ENCODE assay signal across 8 mouse cellular contexts in the genomic region with DNA sequence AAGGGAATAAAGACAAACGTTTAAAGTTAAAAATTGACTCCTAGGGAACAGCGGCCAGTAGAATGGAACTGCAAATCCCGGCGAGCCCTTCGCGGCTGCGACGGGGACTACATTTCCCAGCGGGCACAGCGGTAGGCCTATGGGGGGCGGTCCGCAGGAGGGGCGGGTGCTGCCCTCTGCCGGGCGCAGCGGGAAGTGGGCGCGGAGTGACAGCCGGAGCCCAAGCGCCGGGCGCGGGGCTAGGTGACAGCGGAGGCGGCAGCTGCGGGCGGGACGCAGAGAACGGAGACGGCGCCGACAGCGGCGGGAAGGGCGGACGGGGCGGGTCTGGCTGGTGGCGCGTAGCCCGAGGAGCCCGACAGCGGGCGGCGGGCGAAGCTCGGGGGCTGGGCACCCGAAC. TPM values are rescaled to one million over a fixed set of nuclear protein-coding genes. Genes with fewer than 3 reads are reported as not detected.
DNase-seq lines count a peak whose midpoint lies in the region; ATAC-seq lines count a peak whose summit lies in the region.

TSS of gene Tfeb (plus strand) at position 175 of the 400 bp plus-strand sequence.

- peaks cover 7% of the 10 kb centered on the region for H3K4me1 ChIP-seq in embryonic facial prominence, embryonic 11.5 days (ENCODE audit: control insufficient read depth, insufficient read depth, low read length)
- peaks cover 19% of the 10 kb centered on the region for H3K4me1 ChIP-seq in midbrain, embryonic 11.5 days (ENCODE audit: control insufficient read depth, insufficient read depth, low read length)

- peak within 1 kb of the TSS; percentile 68 for H3K4me3 ChIP-seq in embryonic facial prominence, embryonic 11.5 days (ENCODE audit: low read depth, low read length)
- H3K4me3 ChIP-seq in midbrain, embryonic 11.5 days (ENCODE audit: low read depth, low read length) = peak within 1 kb of the TSS; percentile 52

- H3K36me3 ChIP-seq in embryonic facial prominence, embryonic 11.5 days (replicated peaks; ENCODE audit: control insufficient read depth, insufficient read depth, low read depth, low read length) = no peaks in the 10 kb centered on the region
- H3K36me3 ChIP-seq in midbrain, embryonic 11.5 days (ENCODE audit: control insufficient read depth, insufficient read depth, low read length) = no peaks in the 10 kb centered on the region

- intact Hi-C loops in left cerebral cortex, postnatal 4 days (cut with DNase I) = no loop called here

- peaks cover 16% of the 10 kb centered on the region for H3K27me3 ChIP-seq in embryonic facial prominence, embryonic 11.5 days (ENCODE audit: control insufficient read depth, insufficient read depth, low read length)
- peaks cover 25% of the 10 kb centered on the region for H3K27me3 ChIP-seq in midbrain, embryonic 11.5 days (ENCODE audit: control insufficient read depth, insufficient read depth, low read length)

- H3K9me3 ChIP-seq in embryonic facial prominence, embryonic 11.5 days (replicated peaks; ENCODE audit: control insufficient read depth, low read length) = no peaks in the 10 kb centered on the region
- no peaks in the 10 kb centered on the region for H3K9me3 ChIP-seq in midbrain, embryonic 11.5 days (ENCODE audit: control insufficient read depth, low read length)

- no peak within 1 kb of the TSS for H3K27ac ChIP-seq in embryonic facial prominence, embryonic 11.5 days (replicated peaks; ENCODE audit: low read depth, low read length)
- H3K27ac ChIP-seq in midbrain, embryonic 11.5 days (ENCODE audit: low read depth, low read length) = no peak within 1 kb of the TSS

- DNase-seq in adrenal gland, postnatal 25 days = peak; percentile 99
- DNase-seq in embryonic facial prominence, embryonic 11.5 days (ENCODE audit: low spot score) = peak; percentile 96
- peak; percentile 95 for DNase-seq in kidney, adult 11 months
- DNase-seq in left cerebral cortex, postnatal 4 days = peak; percentile 98
- DNase-seq in midbrain, embryonic 11.5 days (ENCODE audit: low spot score, missing footprints) = peak; percentile 100
- peak; percentile 99 for DNase-seq in right cerebral cortex, postnatal 4 days
- peak; percentile 92 for DNase-seq in yolk sac, embryonic 10.5 days (ENCODE audit: low spot score)

- peak within 1 kb of the TSS; percentile 98 for H3K4me2 ChIP-seq in embryonic facial prominence, embryonic 11.5 days (ENCODE audit: low read depth, low read length)
- H3K4me2 ChIP-seq in midbrain, embryonic 11.5 days = peak within 1 kb of the TSS; percentile 84

- WGBS in embryonic facial prominence, embryonic 11.5 days = 0% methylated on average over 44 of the region's 47 CpGs
- under 1% methylated on average over 40 of the region's 47 CpGs for WGBS in midbrain, embryonic 11.5 days

- peak within 1 kb of the TSS; percentile 57 for H3K9ac ChIP-seq in embryonic facial prominence, embryonic 11.5 days (replicated peaks; ENCODE audit: low read length)
- peak within 1 kb of the TSS; percentile 53 for H3K9ac ChIP-seq in midbrain, embryonic 11.5 days (ENCODE audit: low read length)

- ATAC-seq in embryonic facial prominence, embryonic 11.5 days (replicated peaks; ENCODE audit: insufficient number of reproducible peaks, low FRiP score, low TSS enrichment, low read depth) = peak; percentile 67
- peak; percentile 80 for ATAC-seq in granulocyte monocyte progenitor cell, adult 5-6 weeks (replicated peaks; ENCODE audit: poor library complexity, severe bottlenecking)
- ATAC-seq in midbrain, embryonic 11.5 days (ENCODE audit: low FRiP score) = peak; percentile 87

RNA-seq across cellular contexts. Expression of gene Tfeb, which starts in this region (rescaled TPM):
- 21.1 and 28.0 TPM in 2 replicates for total RNA-seq in adrenal gland, postnatal 25 days (2021)
- polyA plus RNA-seq in embryonic facial prominence, embryonic 11.5 days (2014; fragmentation: Nextera tagmentation; extraction: Ambion mirVana) = 2.1 and 2.8 TPM in 2 replicates
- total RNA-seq in granulocyte monocyte progenitor cell, adult 5-6 weeks (2014; fragmentation: Nextera tagmentation) = 6.7 and 9.4 TPM in 2 replicates
- total RNA-seq in granulocyte monocyte progenitor cell, adult 5-6 weeks (2017) = 6.9 and 7.8 TPM in 2 replicates
- 1 to 10 TPM; 5.0 to 5.7 TPM for total RNA-seq in left cerebral cortex, postnatal 4 days (2021)
- 1.4 and 2.1 TPM in 2 replicates for polyA plus RNA-seq in midbrain, embryonic 11.5 days (2014; fragmentation: Nextera tagmentation; extraction: Ambion mirVana)
